Mouse (Mus musculus) neural tube, embryonic 14.5 days (tissue): Measurements from ENCODE around the gene Cyp4v3. TPM values are rescaled to one million over a fixed set of nuclear protein-coding genes. Genes with fewer than 3 reads are reported as not detected.
"Not testable (repeated sequence)": the region's sequence is repeated elsewhere in the genome, so short reads cannot be mapped to it uniquely, and the experiment has no call there.

Experiments
- ATAC-seq: fragments of 200-750 bp; cut with Nextera tagmentation; 2 replicates; pipeline ENCODE4 v1.8.0; 2017; ENCODE audit warnings: low read depth, mild to moderate bottlenecking, moderate TSS enrichment, moderate library complexity
- H3K27ac ChIP-seq: fragments of 300-500 bp; sonication (generic); 2 replicates; pipeline ENCODE4 v1.5.1; 2014; ENCODE audit warnings: low read depth, mild to moderate bottlenecking, control low read depth, low read length, moderate library complexity, mixed read lengths
- H3K27me3 ChIP-seq: fragments of 300-500 bp; sonication (generic); 2 replicates; pipeline ENCODE4 v1.6.1; 2014; ENCODE audit warnings: low read length; ENCODE audit not compliant: control insufficient read depth, insufficient read depth
- H3K36me3 ChIP-seq: fragments of 300-500 bp; sonication (generic); 2 replicates; pipeline ENCODE4 v1.6.1; 2014; ENCODE audit warnings: low read length, mixed read lengths; ENCODE audit not compliant: control insufficient read depth, insufficient read depth
- H3K4me1 ChIP-seq: fragments of 300-500 bp; sonication (generic); 2 replicates; pipeline ENCODE4 v1.6.1; 2014; ENCODE audit warnings: low read length; ENCODE audit not compliant: control insufficient read depth, insufficient read depth
- H3K4me2 ChIP-seq: fragments of 300-500 bp; sonication (generic); 2 replicates; pipeline ENCODE4 v1.6.1; 2014; ENCODE audit warnings: mild to moderate bottlenecking, low read depth, low read length, control low read depth
- H3K4me3 ChIP-seq: fragments of 300-500 bp; sonication (generic); 2 replicates; pipeline ENCODE4 v1.5.1; 2014; ENCODE audit warnings: low read depth, low read length, control low read depth, mixed read lengths
- H3K9ac ChIP-seq: fragments of 300-500 bp; sonication (generic); replicated peaks from 2 replicates; pipeline ENCODE4 v1.6.1; 2014; ENCODE audit warnings: low read depth, mild to moderate bottlenecking, control low read depth, low read length, mixed read lengths
- H3K9me3 ChIP-seq: fragments of 300-500 bp; sonication (generic); 2 replicates; pipeline ENCODE4 v1.6.1; 2016; ENCODE audit warnings: low read length; ENCODE audit not compliant: control insufficient read depth
- WGBS: fragments of 180-500 bp; shearing (Covaris S2); extraction: QIAGEN DNeasy Blood & Tissue Kit; methylation state at CpG from one replicate; pipeline ENCODE4 v1.1.7; 2014; 5-methylcytosine and 5-hydroxymethylcytosine counted together
- polyA plus RNA-seq: library from polyadenylated mRNA; unstranded; fragments of >200 nt; fragmentation: Nextera tagmentation; extraction: Ambion mirVana; gene quantifications from 2 replicates; pipeline ENCODE4 v1.2.1, GENCODE M21; 2014

Gene Cyp4v3
- polyA plus RNA-seq, 1 experiment from 2014 or later, result 2.4 TPM

- H3K4me1 ChIP-seq, result no peaks in the 10 kb centered on the region; the same call in 1 of the 2 replicates
- no peaks in the 10 kb centered on the region for H3K9me3 ChIP-seq
- no peak for ATAC-seq
- H3K36me3 ChIP-seq, result no peaks in the 10 kb centered on the region
- H3K27me3 ChIP-seq, result peaks cover 4% of the 10 kb centered on the region; the same call in 1 of the 2 replicates
- H3K4me3 ChIP-seq, result no peak overlapping the region
- H3K9ac ChIP-seq, result no peak overlapping the region
- no peak overlapping the region for H3K27ac ChIP-seq
- H3K4me2 ChIP-seq, result no peak overlapping the region
- WGBS, result 94% methylated on average over 6 of the region's 6 CpGs
These were observed 3.6 kb downstream of the Cyp4v3 start for GRCm38 (mm10) chr8:45329206-45329980.

GRCm38 (mm10) chr8:45327076-45327475 lies 5.9 kb downstream of the Cyp4v3 start:
- not testable (repeated sequence) for H3K27me3 ChIP-seq, H3K36me3 ChIP-seq, H3K4me2 ChIP-seq, H3K9ac ChIP-seq, H3K4me3 ChIP-seq, ATAC-seq, H3K27ac ChIP-seq, H3K9me3 ChIP-seq, H3K4me1 ChIP-seq

- no peaks in the 10 kb centered on the region for H3K36me3 ChIP-seq
- no peak overlapping the region for H3K27ac ChIP-seq
- H3K4me1 ChIP-seq, result no peaks in the 10 kb centered on the region
- no peak overlapping the region for H3K9ac ChIP-seq
- WGBS, result 85% methylated on average over 4 of the region's 4 CpGs
- H3K4me3 ChIP-seq, result no peak overlapping the region
- no peak for ATAC-seq
- H3K4me2 ChIP-seq, result no peak overlapping the region
- H3K27me3 ChIP-seq, result no peaks in the 10 kb centered on the region
- H3K9me3 ChIP-seq, result no peaks in the 10 kb centered on the region
These were observed 8.9 kb downstream of the Cyp4v3 start for GRCm38 (mm10) chr8:45324151-45324550.

- no peaks in the 10 kb centered on the region for H3K9me3 ChIP-seq
- H3K27ac ChIP-seq, result no peak overlapping the region
- no peak for ATAC-seq
- no peaks in the 10 kb centered on the region for H3K4me1 ChIP-seq
- H3K4me2 ChIP-seq, result no peak overlapping the region
- 89% methylated on average over 2 of the region's 2 CpGs for WGBS
- no peak overlapping the region for H3K4me3 ChIP-seq
- no peaks in the 10 kb centered on the region for H3K36me3 ChIP-seq
- no peaks in the 10 kb centered on the region for H3K27me3 ChIP-seq
- no peak overlapping the region for H3K9ac ChIP-seq
These were observed 11.7 kb downstream of the Cyp4v3 start for GRCm38 (mm10) chr8:45321365-45321764.

- Histone ChIP-seq H3K9ac (no peak overlapping the region), H3K4me3 (no peak overlapping the region), H3K36me3 (no peaks in the 10 kb centered on the region), H3K27me3 (no peaks in the 10 kb centered on the region), H3K4me2 (no peak overlapping the region), H3K27ac (no peak overlapping the region), H3K9me3 (no peaks in the 10 kb centered on the region), H3K4me1 (no peaks in the 10 kb centered on the region)
- ATAC-seq, result no peak
- 76% methylated on average over 1 of the region's 1 CpGs for whole genome bisulfite sequencing
These were observed 12.1 kb downstream of the Cyp4v3 start for GRCm38 (mm10) chr8:45320930-45321329.

- H3K4me2 ChIP-seq, result no peak overlapping the region
- H3K4me3 ChIP-seq, result no peak overlapping the region
- H3K27ac ChIP-seq, result no peak overlapping the region
- H3K9me3 ChIP-seq, result no peaks in the 10 kb centered on the region
- no peak for ATAC-seq
- H3K27me3 ChIP-seq, result no peaks in the 10 kb centered on the region
- no peaks in the 10 kb centered on the region for H3K4me1 ChIP-seq
- H3K9ac ChIP-seq, result no peak overlapping the region
- 92% methylated on average over 4 of the region's 4 CpGs for WGBS
- H3K36me3 ChIP-seq, result no peaks in the 10 kb centered on the region
These were observed 22.0 kb downstream of the Cyp4v3 start for GRCm38 (mm10) chr8:45310967-45311366.

- WGBS, result 90% methylated on average over 13 of the region's 13 CpGs
- Histone ChIP-seq H3K36me3 (no peaks in the 10 kb centered on the region), H3K9me3 (no peaks in the 10 kb centered on the region), H3K4me2 (no peak within 1 kb of the TSS), H3K27ac (no peak within 1 kb of the TSS), H3K4me1 (no peaks in the 10 kb centered on the region), H3K4me3 (no peak within 1 kb of the TSS), H3K9ac (no peak within 1 kb of the TSS), H3K27me3 (no peaks in the 10 kb centered on the region)
- ATAC-seq, result no peak
These were observed 24.6 kb downstream of the Cyp4v3 start, which contains the start of gene Gm45753 for GRCm38 (mm10) chr8:45308366-45308765. Gm45753 (minus strand) TSS chr8:45308466.

- Histone ChIP-seq H3K27me3 (no peaks in the 10 kb centered on the region), H3K4me2 (no peak overlapping the region), H3K36me3 (no peaks in the 10 kb centered on the region), H3K27ac (no peak overlapping the region), H3K4me1 (no peaks in the 10 kb centered on the region), H3K9ac (no peak overlapping the region), H3K4me3 (no peak overlapping the region), H3K9me3 (no peaks in the 10 kb centered on the region)
- 55% methylated on average over 1 of the region's 1 CpGs for WGBS
- no peak for ATAC-seq
These were observed 27.5 kb downstream of the Cyp4v3 start for GRCm38 (mm10) chr8:45305479-45305878.

- no peaks in the 10 kb centered on the region for H3K9me3 ChIP-seq
- WGBS, result 90% methylated on average over 3 of the region's 3 CpGs
- no peaks in the 10 kb centered on the region for H3K36me3 ChIP-seq
- no peak overlapping the region for H3K4me2 ChIP-seq
- no peak for ATAC-seq
- H3K27me3 ChIP-seq, result no peaks in the 10 kb centered on the region
- no peaks in the 10 kb centered on the region for H3K4me1 ChIP-seq
- no peak overlapping the region for H3K4me3 ChIP-seq
- no peak overlapping the region for H3K27ac ChIP-seq
- no peak overlapping the region for H3K9ac ChIP-seq
These were observed 28.7 kb downstream of the Cyp4v3 start for GRCm38 (mm10) chr8:45304354-45304753.
